Mouse (Mus musculus): ENCODE results near the gene Eif4e1b. TPM values are rescaled to one million over a fixed set of nuclear protein-coding genes. Genes with fewer than 3 reads are reported as not detected.

Gene Eif4e1b
- polyA plus RNA-seq, 1 experiment from 2014 or later, result not detected

DNA sequence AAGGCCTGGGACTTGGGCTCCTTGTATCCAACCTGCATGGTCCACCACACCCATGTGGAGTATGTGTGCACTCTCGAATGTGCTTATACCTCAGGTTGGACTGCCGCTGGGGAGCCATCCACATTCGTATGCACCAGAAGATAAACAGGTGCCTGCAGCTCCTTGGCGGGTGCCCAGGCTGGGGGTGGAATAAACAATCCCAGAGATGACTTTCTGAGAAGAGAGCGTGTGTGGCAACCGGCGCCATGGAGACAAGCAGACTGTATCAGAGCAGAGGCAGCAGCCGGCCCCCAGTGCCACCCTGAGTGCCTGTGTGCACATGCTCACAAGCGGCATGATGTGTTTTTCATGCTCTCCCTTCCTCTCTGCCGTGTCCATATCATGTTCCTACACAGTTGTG lies 31.1 kb upstream of the Eif4e1b start:
- ATAC-seq (ENCODE audit: insufficient number of reproducible peaks, insufficient read depth, low FRiP score, low TSS enrichment, low read depth), result no peak
- Histone ChIP-seq H3K4me3 (replicated peaks) (no peak overlapping the region), H3K27ac (no peak overlapping the region), H3K27me3 (peaks cover 87% of the 10 kb centered on the region), H3K9me3 (no peaks in the 10 kb centered on the region), H3K4me1 (replicated peaks) (peaks cover 13% of the 10 kb centered on the region), H3K4me2 (no peak overlapping the region), H3K9ac (replicated peaks) (no peak overlapping the region), H3K36me3 (no peaks in the 10 kb centered on the region)
- 69% methylated on average over 10 of the region's 10 CpGs for WGBS

- no peak overlapping the region for H3K9ac ChIP-seq (replicated peaks)
- 70% methylated on average over 6 of the region's 6 CpGs for WGBS
- H3K4me1 ChIP-seq (replicated peaks), result peaks cover 21% of the 10 kb centered on the region
- no peaks in the 10 kb centered on the region for H3K9me3 ChIP-seq
- no peak for ATAC-seq (ENCODE audit: insufficient number of reproducible peaks, insufficient read depth, low FRiP score, low TSS enrichment, low read depth)
- H3K4me3 ChIP-seq (replicated peaks), result no peak overlapping the region
- H3K27ac ChIP-seq, result no peak overlapping the region
- H3K4me2 ChIP-seq, result no peak overlapping the region
- peaks cover 83% of the 10 kb centered on the region for H3K27me3 ChIP-seq
- H3K36me3 ChIP-seq, result no peaks in the 10 kb centered on the region
Observed at GRCm38 (mm10) chr13:54753733-54754132, 30.1 kb upstream of the Eif4e1b start.

- no peak overlapping the region for H3K9ac ChIP-seq (replicated peaks)
- 38% methylated on average over 12 of the region's 12 CpGs for WGBS
- H3K4me3 ChIP-seq (replicated peaks), result no peak overlapping the region
- H3K4me1 ChIP-seq (replicated peaks), result peaks cover 23% of the 10 kb centered on the region
- no peaks in the 10 kb centered on the region for H3K9me3 ChIP-seq
- no peak for ATAC-seq (ENCODE audit: insufficient number of reproducible peaks, insufficient read depth, low FRiP score, low TSS enrichment, low read depth)
- no peak overlapping the region for H3K27ac ChIP-seq
- H3K4me2 ChIP-seq, result no peak overlapping the region
- H3K27me3 ChIP-seq, result peaks cover 83% of the 10 kb centered on the region
- H3K36me3 ChIP-seq, result no peaks in the 10 kb centered on the region
Observed at GRCm38 (mm10) chr13:54754169-54755080, 29.4 kb upstream of the Eif4e1b start.

DNA sequence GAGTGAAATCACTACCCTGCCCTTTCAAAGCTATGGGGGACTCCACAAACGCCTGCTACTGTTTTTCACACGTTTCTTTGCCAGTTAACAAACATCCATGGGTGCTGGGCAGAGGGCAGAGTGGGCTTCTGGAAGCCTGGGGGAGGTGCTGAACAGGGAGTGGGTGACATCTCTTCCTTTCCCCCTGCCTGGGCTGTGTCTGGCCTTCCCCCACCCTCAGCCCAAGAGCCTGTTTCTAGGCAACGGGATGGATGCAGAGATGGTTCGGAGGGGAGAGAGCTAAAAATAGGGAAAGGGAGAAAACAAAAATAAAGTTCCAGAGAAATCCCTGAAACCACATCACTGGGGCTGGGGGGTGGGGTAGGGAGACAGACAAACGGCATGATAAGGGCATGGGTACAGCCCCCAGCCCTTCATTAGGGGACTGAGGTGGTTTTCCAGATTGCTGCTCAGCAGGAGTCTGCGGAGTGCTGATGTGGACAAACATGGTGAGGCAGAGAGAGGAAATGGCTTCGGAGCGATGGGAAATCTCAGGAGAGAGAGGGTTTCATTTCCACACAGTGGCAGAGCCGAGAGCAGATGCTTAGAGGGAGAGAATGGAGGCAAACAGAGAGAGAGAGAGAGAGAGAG lies 28.5 kb upstream of the Eif4e1b start:
- H3K27me3 ChIP-seq, result peaks cover 83% of the 10 kb centered on the region
- WGBS, result 35% methylated on average over 9 of the region's 9 CpGs
- ATAC-seq (ENCODE audit: insufficient number of reproducible peaks, insufficient read depth, low FRiP score, low TSS enrichment, low read depth), result no peak
- peaks cover 27% of the 10 kb centered on the region for H3K4me1 ChIP-seq (replicated peaks)
- H3K36me3 ChIP-seq, result no peaks in the 10 kb centered on the region
- H3K4me2 ChIP-seq, result no peak overlapping the region
- no peak overlapping the region for H3K9ac ChIP-seq (replicated peaks)
- no peak overlapping the region for H3K27ac ChIP-seq
- H3K4me3 ChIP-seq (replicated peaks), result no peak overlapping the region
- no peaks in the 10 kb centered on the region for H3K9me3 ChIP-seq

GRCm38 (mm10) chr13:54756156-54756712 lies 27.6 kb upstream of the Eif4e1b start:
- WGBS, result 86% methylated on average over 8 of the region's 8 CpGs
- Histone ChIP-seq H3K9ac (replicated peaks) (no peak overlapping the region), H3K27ac (no peak overlapping the region), H3K4me1 (replicated peaks) (peaks cover 32% of the 10 kb centered on the region), H3K36me3 (no peaks in the 10 kb centered on the region), H3K4me3 (replicated peaks) (no peak overlapping the region), H3K4me2 (no peak overlapping the region), H3K27me3 (peaks cover 84% of the 10 kb centered on the region), H3K9me3 (no peaks in the 10 kb centered on the region)
- no peak for ATAC-seq (ENCODE audit: insufficient number of reproducible peaks, insufficient read depth, low FRiP score, low TSS enrichment, low read depth)

- no peak for ATAC-seq (ENCODE audit: insufficient number of reproducible peaks, insufficient read depth, low FRiP score, low TSS enrichment, low read depth)
- Histone ChIP-seq H3K4me2 (peak overlapping the region; percentile 65), H3K27ac (no peak overlapping the region), H3K4me1 (replicated peaks) (peaks cover 32% of the 10 kb centered on the region), H3K9ac (replicated peaks) (no peak overlapping the region), H3K27me3 (peaks cover 88% of the 10 kb centered on the region), H3K36me3 (no peaks in the 10 kb centered on the region), H3K9me3 (no peaks in the 10 kb centered on the region), H3K4me3 (replicated peaks) (peak overlapping the region; percentile 39; the same call in 1 of the 2 replicates)
- WGBS, result 50% methylated on average over 10 of the region's 10 CpGs
Observed at GRCm38 (mm10) chr13:54757093-54757830, 26.5 kb upstream of the Eif4e1b start.

DNA sequence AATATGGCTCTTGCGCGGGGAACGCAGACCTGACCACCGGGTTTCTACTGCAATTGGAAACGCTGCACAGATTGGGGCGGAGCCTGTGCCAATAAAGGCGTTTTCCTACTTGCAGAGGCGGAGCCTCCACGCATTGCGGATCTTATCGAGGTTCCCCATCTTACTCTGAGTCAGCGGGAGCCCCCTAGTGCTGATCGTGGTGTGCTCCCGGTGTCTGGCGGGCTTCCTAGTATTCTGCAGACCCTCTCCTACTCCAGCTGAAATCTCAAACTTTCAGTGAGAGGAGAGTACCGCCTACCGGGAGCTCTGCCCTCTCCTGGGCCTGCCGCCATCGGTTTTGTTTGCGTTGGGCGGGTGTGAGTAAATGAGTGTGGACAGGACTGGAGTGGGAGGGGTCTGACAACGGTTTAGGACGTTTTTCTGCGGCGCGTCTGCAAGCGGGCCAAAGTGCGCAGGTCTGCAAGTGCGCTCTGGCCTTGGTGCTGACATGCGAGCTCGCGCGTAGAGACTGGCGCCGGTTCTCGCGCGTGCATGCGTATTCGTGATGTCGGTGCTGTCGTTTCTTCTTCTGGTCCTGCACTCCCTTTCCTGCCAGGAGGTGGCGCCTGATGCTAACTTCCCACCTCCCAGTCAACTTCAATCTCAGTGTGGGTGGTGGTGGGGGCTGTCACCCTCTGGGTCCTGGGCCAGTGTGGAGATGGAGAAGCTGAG lies 25.6 kb upstream of the Eif4e1b start:
- peak; percentile 77 for ATAC-seq (ENCODE audit: insufficient number of reproducible peaks, insufficient read depth, low FRiP score, low TSS enrichment, low read depth)
- H3K4me2 ChIP-seq, result peak overlapping the region; percentile 65
- H3K27me3 ChIP-seq, result peaks cover 90% of the 10 kb centered on the region

DNA sequence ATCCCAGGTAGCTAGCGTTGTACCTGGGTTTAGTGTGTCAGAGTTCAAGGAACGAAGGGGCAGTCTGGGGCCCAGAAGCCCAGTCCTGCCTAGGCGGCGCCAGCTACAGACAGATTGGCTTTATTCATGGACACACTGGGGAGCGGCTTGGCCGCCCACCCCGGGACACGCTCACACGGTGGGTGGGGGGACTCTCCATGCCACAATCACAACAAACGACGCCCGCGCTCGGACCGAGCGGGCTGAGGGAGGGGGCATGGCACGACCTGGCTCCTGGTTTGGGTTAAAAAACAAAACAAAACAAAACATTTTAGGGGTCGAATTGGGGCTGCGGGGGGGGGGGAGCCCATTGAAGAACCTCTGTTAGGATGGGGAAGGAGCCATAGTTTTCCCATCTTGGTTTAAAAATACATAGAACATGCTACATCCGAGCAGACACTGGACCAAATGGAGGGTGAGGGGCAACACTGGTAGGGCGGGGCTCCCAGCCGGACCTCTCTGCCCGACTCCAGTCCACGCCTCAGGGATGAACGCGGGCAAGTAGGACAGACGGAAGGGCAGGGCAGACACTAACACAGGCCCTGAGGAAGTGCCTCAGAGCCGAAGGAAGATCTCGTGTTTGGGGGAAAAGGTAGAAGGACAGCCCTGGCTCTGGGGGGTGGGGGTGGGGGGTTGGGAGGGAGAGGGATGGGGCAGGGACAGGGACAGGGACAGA lies 24.9 kb upstream of the Eif4e1b start:
- Histone ChIP-seq H3K4me1 (replicated peaks) (peaks cover 32% of the 10 kb centered on the region), H3K9ac (replicated peaks) (no peak overlapping the region), H3K36me3 (no peaks in the 10 kb centered on the region), H3K4me3 (replicated peaks) (0 out of 2 replicates have a peak overlapping the region, but pooled peaks have one; percentile 39), H3K27ac (no peak overlapping the region), H3K9me3 (no peaks in the 10 kb centered on the region), H3K27me3 (peaks cover 90% of the 10 kb centered on the region), H3K4me2 (peak overlapping the region; percentile 65)
- ATAC-seq (ENCODE audit: insufficient number of reproducible peaks, insufficient read depth, low FRiP score, low TSS enrichment, low read depth), result no peak; the same call in 1 of the 2 replicates
- WGBS, result 2% methylated on average over 29 of the region's 29 CpGs

More for the DNA sequence above, 25.6 kb upstream of the Eif4e1b start:
- no peak overlapping the region for H3K27ac ChIP-seq
- H3K9me3 ChIP-seq, result no peaks in the 10 kb centered on the region
- H3K9ac ChIP-seq (replicated peaks), result no peak overlapping the region
- H3K4me3 ChIP-seq (replicated peaks), result peak overlapping the region; percentile 39
- under 1% methylated on average over 43 of the region's 43 CpGs for WGBS
- H3K4me1 ChIP-seq (replicated peaks), result peaks cover 32% of the 10 kb centered on the region
- H3K36me3 ChIP-seq, result no peaks in the 10 kb centered on the region

DNA sequence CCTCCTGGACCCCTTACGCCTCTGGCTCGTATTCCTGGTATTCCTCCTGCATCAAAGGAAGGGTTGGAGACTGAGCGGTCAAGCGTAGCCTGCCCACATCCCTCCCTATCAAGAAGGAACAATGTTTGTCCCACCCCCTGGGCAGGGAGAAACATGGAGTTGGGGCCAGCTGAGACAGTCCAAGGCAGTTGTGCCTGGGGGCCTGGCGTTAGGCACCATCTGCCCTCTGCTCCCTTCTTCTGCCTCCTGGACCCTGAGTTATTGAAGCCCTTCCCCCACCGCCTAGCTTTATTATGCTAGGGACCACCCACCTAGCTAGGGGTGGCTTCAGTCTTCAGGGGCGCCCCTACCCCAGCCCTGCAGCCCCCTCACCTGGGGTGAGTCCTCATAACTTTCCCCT lies 24.3 kb upstream of the Eif4e1b start:
- 6% methylated on average over 7 of the region's 7 CpGs for WGBS
- no peak overlapping the region for H3K4me2 ChIP-seq
- peaks cover 90% of the 10 kb centered on the region for H3K27me3 ChIP-seq
- H3K9me3 ChIP-seq, result no peaks in the 10 kb centered on the region
- no peak overlapping the region for H3K4me3 ChIP-seq (replicated peaks)
- no peak overlapping the region for H3K27ac ChIP-seq
- no peaks in the 10 kb centered on the region for H3K36me3 ChIP-seq
- no peak overlapping the region for H3K9ac ChIP-seq (replicated peaks)
- peaks cover 32% of the 10 kb centered on the region for H3K4me1 ChIP-seq (replicated peaks)
- ATAC-seq (ENCODE audit: insufficient number of reproducible peaks, insufficient read depth, low FRiP score, low TSS enrichment, low read depth), result no peak

- peaks cover 92% of the 10 kb centered on the region for H3K27me3 ChIP-seq
- no peak overlapping the region for H3K27ac ChIP-seq
Observed at GRCm38 (mm10) chr13:54760164-54760795, 23.5 kb upstream of the Eif4e1b start.

More at GRCm38 (mm10) chr13:54760164-54760795, 23.5 kb upstream of the Eif4e1b start:
- no peaks in the 10 kb centered on the region for H3K36me3 ChIP-seq
- no peak overlapping the region for H3K9ac ChIP-seq (replicated peaks)
- 46% methylated on average over 8 of the region's 8 CpGs for WGBS
- H3K4me3 ChIP-seq (replicated peaks), result no peak overlapping the region
- H3K4me2 ChIP-seq, result no peak overlapping the region
- no peaks in the 10 kb centered on the region for H3K9me3 ChIP-seq
- no peak for ATAC-seq (ENCODE audit: insufficient number of reproducible peaks, insufficient read depth, low FRiP score, low TSS enrichment, low read depth)
- H3K4me1 ChIP-seq (replicated peaks), result peaks cover 33% of the 10 kb centered on the region

Data from limb, embryonic 12.5 days (tissue).